Mouse (Mus musculus) hindbrain, postnatal 0 days (tissue): Measurements from ENCODE around the gene Rora. TPM values are rescaled to one million over a fixed set of nuclear protein-coding genes. Genes with fewer than 3 reads are reported as not detected.

Experiments used
- ATAC-seq: fragments of 200-750 bp; cut with Nextera tagmentation; 2 replicates; pipeline ENCODE4 v1.8.0; 2017; ENCODE audit warnings: mild to moderate bottlenecking, moderate TSS enrichment, moderate library complexity
- DNase-seq: peaks from one replicate; pipeline ENCODE4 v3.0.0-alpha.2; 2015; ENCODE audit warnings: low spot score
- H3K27ac ChIP-seq: fragments of 300-500 bp; sonication (generic); 2 replicates; pipeline ENCODE4 v1.5.1; 2014; ENCODE audit warnings: mild to moderate bottlenecking
- H3K27me3 ChIP-seq: fragments of 300-500 bp; sonication (generic); 2 replicates; pipeline ENCODE4 v1.6.1; 2014; ENCODE audit warnings: low read length, mixed read lengths; ENCODE audit not compliant: insufficient read depth
- H3K36me3 ChIP-seq: fragments of 300-500 bp; sonication (generic); 2 replicates; pipeline ENCODE4 v1.6.1; 2014; ENCODE audit warnings: low read length, mixed read lengths; ENCODE audit not compliant: insufficient read depth
- H3K4me1 ChIP-seq: fragments of 300-500 bp; sonication (generic); 2 replicates; pipeline ENCODE4 v1.6.1; 2014; ENCODE audit warnings: antibody characterized with exemption, low read length, mixed read lengths; ENCODE audit not compliant: insufficient read depth
- H3K4me2 ChIP-seq: fragments of 300-500 bp; sonication (generic); 2 replicates; pipeline ENCODE4 v1.6.1; 2014; ENCODE audit warnings: low read depth, mild to moderate bottlenecking, low read length, moderate library complexity, mixed read lengths
- H3K4me3 ChIP-seq: fragments of 300-500 bp; sonication (generic); 2 replicates; pipeline ENCODE4 v1.5.1; 2014; ENCODE audit warnings: low read length
- H3K9ac ChIP-seq: fragments of 300-500 bp; sonication (generic); replicated peaks from 2 replicates; pipeline ENCODE4 v1.6.1; 2014; ENCODE audit warnings: mild to moderate bottlenecking, low read length, moderate library complexity, mixed read lengths
- H3K9me3 ChIP-seq: fragments of 300-500 bp; sonication (generic); 2 replicates; pipeline ENCODE4 v1.6.1; 2016; ENCODE audit warnings: low read length, mixed read lengths
- CTCF ChIP-seq: IDR thresholded peaks from 2 replicates; pipeline ENCODE4 v1.5.1; 2016; ENCODE audit warnings: antibody characterized with exemption, control low read depth, low read depth
- WGBS: fragments of 180-500 bp; shearing (Covaris S2); extraction: QIAGEN DNeasy Blood & Tissue Kit; methylation state at CpG from one replicate; pipeline ENCODE4 v1.1.7; 2014; 5-methylcytosine and 5-hydroxymethylcytosine counted together
- polyA plus RNA-seq: library from polyadenylated mRNA; unstranded; fragments of >200 nt; fragmentation: Nextera tagmentation; extraction: Ambion mirVana; gene quantifications from 2 replicates; pipeline ENCODE4 v1.2.1, GENCODE M21; 2015
- total RNA-seq: library from RNA; depleted of rRNA; stranded (reverse); fragments of >200 nt; gene quantifications from 2 replicates; pipeline ENCODE4 v1.2.3, GENCODE M21; 2014

The Rora gene
- total and polyA plus RNA-seq, 2 experiments from 2014 or later = 27.5 to 59.4 TPM

- WGBS = 25% methylated on average over 4 of the region's 4 CpGs
- H3K9me3 ChIP-seq = no peaks in the 10 kb centered on the region
- DNase-seq = no peak
- H3K4me2 ChIP-seq = peak overlapping the region; percentile 25
- TF ChIP-seq CTCF = no peak
- no peaks in the 10 kb centered on the region for H3K36me3 ChIP-seq
- no peak overlapping the region; the same call in 1 of the 2 replicates for H3K4me3 ChIP-seq
- no peak overlapping the region for H3K9ac ChIP-seq
- H3K4me1 ChIP-seq = 0 out of 2 replicates have a peak, but pooled peaks cover 6% of the 10 kb centered on the region
- H3K27me3 ChIP-seq = no peaks in the 10 kb centered on the region
- peak overlapping the region; percentile 43 for H3K27ac ChIP-seq
- no peak for ATAC-seq
Measured at GRCm38 (mm10) chr9:69301955-69302354, 648.4 kb downstream of the Rora start.

GRCm38 (mm10) chr9:69302846-69303245 is 649.3 kb downstream of the Rora start:
- 17% methylated on average over 5 of the region's 5 CpGs for WGBS
- no peaks in the 10 kb centered on the region for H3K9me3 ChIP-seq
- no peak overlapping the region for H3K9ac ChIP-seq
- no peaks in the 10 kb centered on the region for H3K27me3 ChIP-seq
- no peak overlapping the region for H3K27ac ChIP-seq
- DNase-seq (no peak), ATAC-seq (no peak)
- no peak overlapping the region for H3K4me3 ChIP-seq
- 0 out of 2 replicates have a peak overlapping the region, but pooled peaks have one; percentile 16 for H3K4me2 ChIP-seq
- H3K36me3 ChIP-seq = no peaks in the 10 kb centered on the region
- TF ChIP-seq CTCF = no peak
- H3K4me1 ChIP-seq = 0 out of 2 replicates have a peak, but pooled peaks cover 7% of the 10 kb centered on the region

GRCm38 (mm10) chr9:69303346-69303944 is 649.9 kb downstream of the Rora start:
- DNase-seq = no peak
- Histone ChIP-seq H3K9me3 (no peaks in the 10 kb centered on the region), H3K4me2 (no peak overlapping the region), H3K27me3 (no peaks in the 10 kb centered on the region), H3K4me3 (no peak overlapping the region), H3K36me3 (no peaks in the 10 kb centered on the region), H3K4me1 (0 out of 2 replicates have a peak, but pooled peaks cover 7% of the 10 kb centered on the region), H3K27ac (no peak overlapping the region), H3K9ac (no peak overlapping the region)
- no peak for ATAC-seq
- WGBS = 75% methylated on average over 4 of the region's 4 CpGs
- no peak for TF ChIP-seq CTCF

DNA sequence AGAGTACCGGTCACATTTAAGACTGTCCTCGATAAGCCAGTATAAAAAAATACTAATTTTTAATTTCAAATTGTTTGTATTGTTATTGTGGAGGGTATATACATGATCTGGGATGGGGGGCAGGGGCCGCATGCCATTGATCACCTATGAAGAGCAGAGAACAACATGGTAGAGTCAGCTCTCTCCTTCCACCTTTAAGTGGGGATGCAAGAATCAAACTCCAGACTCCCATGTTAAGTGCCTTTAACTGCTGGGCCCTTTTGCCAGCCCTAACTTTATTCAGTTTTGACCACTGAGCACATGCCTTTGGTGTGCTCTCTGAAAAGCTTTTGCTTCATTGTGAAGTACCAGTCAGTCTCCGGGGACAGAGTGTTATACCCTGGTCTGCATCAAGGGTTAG is 650.4 kb downstream of the Rora start:
- TF ChIP-seq CTCF = no peak
- DNase-seq = no peak
- no peak overlapping the region for H3K4me3 ChIP-seq
- H3K9ac ChIP-seq = no peak overlapping the region
- H3K4me2 ChIP-seq = no peak overlapping the region
- WGBS = 95% methylated on average over 4 of the region's 4 CpGs
- H3K27ac ChIP-seq = no peak overlapping the region
- no peaks in the 10 kb centered on the region for H3K36me3 ChIP-seq
- no peaks in the 10 kb centered on the region for H3K9me3 ChIP-seq
- no peaks in the 10 kb centered on the region for H3K27me3 ChIP-seq
- 0 out of 2 replicates have a peak, but pooled peaks cover 5% of the 10 kb centered on the region for H3K4me1 ChIP-seq
- ATAC-seq = no peak

- no peaks in the 10 kb centered on the region for H3K36me3 ChIP-seq
- no peak for TF ChIP-seq CTCF
- no peaks in the 10 kb centered on the region for H3K27me3 ChIP-seq
- 0 out of 2 replicates have a peak, but pooled peaks cover 3% of the 10 kb centered on the region for H3K4me1 ChIP-seq
- H3K9me3 ChIP-seq = no peaks in the 10 kb centered on the region
- no peak for ATAC-seq
- no peak overlapping the region for H3K4me3 ChIP-seq
- no peak overlapping the region for H3K9ac ChIP-seq
- H3K4me2 ChIP-seq = no peak overlapping the region
- H3K27ac ChIP-seq = no peak overlapping the region
- no peak for DNase-seq
- 82% methylated on average over 10 of the region's 10 CpGs for WGBS
Measured at GRCm38 (mm10) chr9:69304492-69304891, 650.9 kb downstream of the Rora start.

GRCm38 (mm10) chr9:69304991-69305390 is 651.4 kb downstream of the Rora start:
- no peak for ATAC-seq
- Histone ChIP-seq H3K27ac (no peak overlapping the region), H3K4me2 (no peak overlapping the region), H3K36me3 (no peaks in the 10 kb centered on the region), H3K9ac (no peak overlapping the region), H3K4me1 (0 out of 2 replicates have a peak, but pooled peaks cover 4% of the 10 kb centered on the region), H3K4me3 (no peak overlapping the region), H3K27me3 (no peaks in the 10 kb centered on the region), H3K9me3 (no peaks in the 10 kb centered on the region)
- no peak for DNase-seq
- 86% methylated on average over 3 of the region's 3 CpGs for WGBS
- TF ChIP-seq CTCF = no peak
